Comparison of ENCODE assay signal across 17 mouse cellular contexts in genomic region chr4:118527720-118528119, GRCm38 (mm10). TPM values are rescaled to one million over a fixed set of nuclear protein-coding genes. Genes with fewer than 3 reads are reported as not detected.
A peak's percentile ranks its signal among the peaks of the same experiment; 100 is the strongest.
DNase-seq lines count a peak whose midpoint lies in the region; ATAC-seq lines count a peak whose summit lies in the region.
"Had no signal": no experiment of that assay in that cellular context is flagged by ENCODE, and none has a peak within 500 bp of the region (broad histone marks: within the 10 kb centered on the region; RNA-seq: fewer than 3 reads in every experiment).

No protein-coding gene starts in this region.

- H3K4me2 ChIP-seq in liver, embryonic 15.5 days, result peak overlapping the region; percentile 33; the same call in 1 of the 2 replicates
- H3K4me2 ChIP-seq in liver, embryonic 11.5 days, result no peak overlapping the region; the same call in 1 of the 2 replicates
- peak overlapping the region; percentile 55 for H3K4me2 ChIP-seq in intestine, embryonic 15.5 days (replicated peaks)
- peak overlapping the region; percentile 45 for H3K4me2 ChIP-seq in kidney, embryonic 16.5 days (replicated peaks; ENCODE audit: low read depth, low read length)
- H3K4me2 ChIP-seq in stomach, embryonic 15.5 days, result peak overlapping the region; percentile 43
- H3K4me2 ChIP-seq: hindbrain, embryonic 12.5 days had no signal

- H3K36me3 ChIP-seq in liver, embryonic 15.5 days (replicated peaks), result no peaks in the 10 kb centered on the region
- H3K36me3 ChIP-seq in liver, embryonic 11.5 days (ENCODE audit: control insufficient read depth, insufficient read depth, low read length), result no peaks in the 10 kb centered on the region
- H3K36me3 ChIP-seq in intestine, embryonic 15.5 days, result no peaks in the 10 kb centered on the region
- H3K36me3 ChIP-seq in kidney, embryonic 16.5 days (ENCODE audit: insufficient read depth, low read length), result no peaks in the 10 kb centered on the region
- H3K36me3 ChIP-seq in stomach, embryonic 15.5 days, result no peaks in the 10 kb centered on the region
- H3K36me3 ChIP-seq: hindbrain, embryonic 12.5 days had no signal

- H3K9me3 ChIP-seq in liver, embryonic 15.5 days (replicated peaks), result no peaks in the 10 kb centered on the region
- H3K9me3 ChIP-seq in liver, embryonic 11.5 days (ENCODE audit: control insufficient read depth, low read length), result no peaks in the 10 kb centered on the region
- no peaks in the 10 kb centered on the region for H3K9me3 ChIP-seq in intestine, embryonic 15.5 days
- H3K9me3 ChIP-seq in kidney, embryonic 16.5 days (ENCODE audit: low read length), result no peaks in the 10 kb centered on the region
- no peaks in the 10 kb centered on the region for H3K9me3 ChIP-seq in stomach, embryonic 15.5 days
- H3K9me3 ChIP-seq: hindbrain, embryonic 12.5 days had no signal

- no peak for DNase-seq in liver, embryonic 11.5 days (ENCODE audit: low spot score)
- DNase-seq in layer of hippocampus, postnatal 25 days (ENCODE audit: extremely low spot score in 1 of 2, low spot score in 1 of 2), result no peak
- DNase-seq in thymus, postnatal 4 days, result no peak
- DNase-seq: adrenal gland, postnatal 14 days; cerebellum, adult 9-10 months; gastrocnemius, postnatal 25 days; right cerebral cortex, adult 18-20 months had no signal

- ATAC-seq in liver, embryonic 15.5 days (ENCODE audit: insufficient read depth), result no peak
- ATAC-seq in liver, embryonic 11.5 days (replicated peaks; ENCODE audit: low FRiP score), result no peak
- ATAC-seq in intestine, embryonic 15.5 days, result no peak; the same call in 1 of the 2 replicates
- ATAC-seq in kidney, embryonic 16.5 days (ENCODE audit: low FRiP score, low TSS enrichment), result peak; percentile 68; the same call in 1 of the 2 replicates
- no peak for ATAC-seq in stomach, embryonic 15.5 days (ENCODE audit: insufficient read depth, low FRiP score, low read depth)
- ATAC-seq in granulocyte monocyte progenitor cell, adult 5-6 weeks (replicated peaks; ENCODE audit: poor library complexity, severe bottlenecking), result no peak

- no peak overlapping the region for H3K27ac ChIP-seq in liver, embryonic 15.5 days (replicated peaks)
- H3K27ac ChIP-seq in liver, embryonic 11.5 days (ENCODE audit: low read depth, low read length), result no peak overlapping the region
- H3K27ac ChIP-seq in intestine, embryonic 15.5 days, result 0 out of 2 replicates have a peak overlapping the region, but pooled peaks have one; percentile 91
- peak overlapping the region; percentile 83 for H3K27ac ChIP-seq in kidney, embryonic 16.5 days (ENCODE audit: low read length)
- H3K27ac ChIP-seq in stomach, embryonic 15.5 days, result no peak overlapping the region
- H3K27ac ChIP-seq: hindbrain, embryonic 12.5 days had no signal

- no peak overlapping the region for H3K9ac ChIP-seq in liver, embryonic 15.5 days
- no peak overlapping the region for H3K9ac ChIP-seq in liver, embryonic 11.5 days (ENCODE audit: low read depth, low read length)
- 0 out of 2 replicates have a peak overlapping the region, but pooled peaks have one; percentile 39 for H3K9ac ChIP-seq in intestine, embryonic 15.5 days
- no peak overlapping the region for H3K9ac ChIP-seq in kidney, embryonic 16.5 days (replicated peaks; ENCODE audit: low read length)
- no peak overlapping the region for H3K9ac ChIP-seq in stomach, embryonic 15.5 days
- H3K9ac ChIP-seq: hindbrain, embryonic 12.5 days had no signal

- H3K4me1 ChIP-seq in liver, embryonic 15.5 days (replicated peaks), result peaks cover 3% of the 10 kb centered on the region; the same call in 1 of the 2 replicates
- H3K4me1 ChIP-seq in liver, embryonic 11.5 days (replicated peaks; ENCODE audit: control insufficient read depth, insufficient read depth, low read length), result no peaks in the 10 kb centered on the region
- H3K4me1 ChIP-seq in intestine, embryonic 15.5 days (replicated peaks), result peaks cover 12% of the 10 kb centered on the region; the same call in 1 of the 2 replicates
- peaks cover 18% of the 10 kb centered on the region for H3K4me1 ChIP-seq in kidney, embryonic 16.5 days (ENCODE audit: insufficient read depth, low read length)
- H3K4me1 ChIP-seq in stomach, embryonic 15.5 days, result no peaks in the 10 kb centered on the region
- H3K4me1 ChIP-seq: hindbrain, embryonic 12.5 days had no signal

- no peak overlapping the region for H3K4me3 ChIP-seq in liver, embryonic 15.5 days (replicated peaks)
- H3K4me3 ChIP-seq in liver, embryonic 11.5 days (ENCODE audit: low read depth, low read length), result no peak overlapping the region
- peak overlapping the region; percentile 37 for H3K4me3 ChIP-seq in intestine, embryonic 15.5 days (replicated peaks)
- peak overlapping the region; percentile 37 for H3K4me3 ChIP-seq in kidney, embryonic 16.5 days (ENCODE audit: low read length)
- peak overlapping the region; percentile 35 for H3K4me3 ChIP-seq in stomach, embryonic 15.5 days (replicated peaks)
- H3K4me3 ChIP-seq: hindbrain, embryonic 12.5 days had no signal

- H3K27me3 ChIP-seq in liver, embryonic 15.5 days, result no peaks in the 10 kb centered on the region
- H3K27me3 ChIP-seq in liver, embryonic 11.5 days (replicated peaks; ENCODE audit: control insufficient read depth, insufficient read depth, low read length), result no peaks in the 10 kb centered on the region
- H3K27me3 ChIP-seq in intestine, embryonic 15.5 days (replicated peaks), result no peaks in the 10 kb centered on the region
- H3K27me3 ChIP-seq in kidney, embryonic 16.5 days (ENCODE audit: insufficient read depth, low read length), result no peaks in the 10 kb centered on the region
- H3K27me3 ChIP-seq in stomach, embryonic 15.5 days (replicated peaks), result no peaks in the 10 kb centered on the region

- 61% methylated on average over 6 of the region's 6 CpGs for WGBS in liver, embryonic 15.5 days (ENCODE audit: insufficient replicate concordance)
- WGBS in liver, embryonic 11.5 days, result 78% methylated on average over 6 of the region's 6 CpGs
- 71% methylated on average over 6 of the region's 6 CpGs for WGBS in intestine, embryonic 15.5 days
- 83% methylated on average over 6 of the region's 6 CpGs for WGBS in kidney, embryonic 16.5 days
- WGBS in stomach, embryonic 15.5 days, result 80% methylated on average over 6 of the region's 6 CpGs

RNA-seq across cellular contexts. Expression of gene 2610528J11Rik, which starts 0.9 kb away (rescaled TPM):
- polyA plus RNA-seq in liver, embryonic 15.5 days (2015; fragmentation: Nextera tagmentation; extraction: Ambion mirVana), result 6.4 and 6.8 TPM in 2 replicates
- 4.8 and 6.1 TPM in 2 replicates for polyA plus RNA-seq in liver, embryonic 11.5 days (2014; fragmentation: Nextera tagmentation; extraction: Ambion mirVana)
- 73.5 and 80.3 TPM in 2 replicates for polyA plus RNA-seq in intestine, embryonic 15.5 days (2015; fragmentation: Nextera tagmentation; extraction: Ambion mirVana)
- 30.1 and 33.1 TPM in 2 replicates for polyA plus RNA-seq in kidney, embryonic 16.5 days (2015; fragmentation: Nextera tagmentation; extraction: Ambion mirVana)
- 30.4 and 33.8 TPM in 2 replicates for polyA plus RNA-seq in stomach, embryonic 15.5 days (2015; fragmentation: Nextera tagmentation; extraction: Ambion mirVana)
- not detected for total RNA-seq in layer of hippocampus, postnatal 25 days (2021)
- not detected in 2 replicates for total RNA-seq in granulocyte monocyte progenitor cell, adult 5-6 weeks (2014; fragmentation: Nextera tagmentation)
- total RNA-seq in granulocyte monocyte progenitor cell, adult 5-6 weeks (2017), result not detected in 2 replicates
- total RNA-seq: gastrocnemius, postnatal 25 days; layer of hippocampus, adult 8-10 months; left cerebral cortex, postnatal 14 days; neutrophil, adult 5-6 weeks had no signal
- polyA plus RNA-seq: heart, embryonic 14.5 days had no signal

RNA-seq across cellular contexts. Expression of gene Tmem125, which starts 16.1 kb away (rescaled TPM):
- 1.9 and 2.0 TPM in 2 replicates for polyA plus RNA-seq in liver, embryonic 15.5 days (2015; fragmentation: Nextera tagmentation; extraction: Ambion mirVana)
- 0.70 and 0.94 TPM in 2 replicates for polyA plus RNA-seq in liver, embryonic 11.5 days (2014; fragmentation: Nextera tagmentation; extraction: Ambion mirVana)
- polyA plus RNA-seq in intestine, embryonic 15.5 days (2015; fragmentation: Nextera tagmentation; extraction: Ambion mirVana), result 10.7 and 14.3 TPM in 2 replicates
- polyA plus RNA-seq in kidney, embryonic 16.5 days (2015; fragmentation: Nextera tagmentation; extraction: Ambion mirVana), result 8.0 and 8.9 TPM in 2 replicates
- polyA plus RNA-seq in stomach, embryonic 15.5 days (2015; fragmentation: Nextera tagmentation; extraction: Ambion mirVana), result 8.7 and 10.1 TPM in 2 replicates
- 10 to 100 TPM; 10.4 to 12.3 TPM for total RNA-seq in layer of hippocampus, postnatal 25 days (2021)
- total RNA-seq in granulocyte monocyte progenitor cell, adult 5-6 weeks (2014; fragmentation: Nextera tagmentation), result not detected in 2 replicates
- total RNA-seq in granulocyte monocyte progenitor cell, adult 5-6 weeks (2017), result 0.82 TPM in 1 of 2 replicates, not detected in the other
- total RNA-seq: gastrocnemius, postnatal 25 days had no signal

RNA-seq across cellular contexts. Expression of gene Tie1, which starts 37.9 kb away (rescaled TPM):
- polyA plus RNA-seq in liver, embryonic 15.5 days (2015; fragmentation: Nextera tagmentation; extraction: Ambion mirVana), result 6.2 and 8.2 TPM in 2 replicates
- polyA plus RNA-seq in liver, embryonic 11.5 days (2014; fragmentation: Nextera tagmentation; extraction: Ambion mirVana), result 14.1 and 16.0 TPM in 2 replicates
- polyA plus RNA-seq in intestine, embryonic 15.5 days (2015; fragmentation: Nextera tagmentation; extraction: Ambion mirVana), result 22.5 and 23.7 TPM in 2 replicates
- 65.3 and 66.4 TPM in 2 replicates for polyA plus RNA-seq in kidney, embryonic 16.5 days (2015; fragmentation: Nextera tagmentation; extraction: Ambion mirVana)
- 20.6 and 22.9 TPM in 2 replicates for polyA plus RNA-seq in stomach, embryonic 15.5 days (2015; fragmentation: Nextera tagmentation; extraction: Ambion mirVana)
- 1 to 10 TPM; 7.0 to 8.1 TPM for total RNA-seq in layer of hippocampus, postnatal 25 days (2021)
- 3.9 and 7.2 TPM in 2 replicates for total RNA-seq in granulocyte monocyte progenitor cell, adult 5-6 weeks (2014; fragmentation: Nextera tagmentation)
- total RNA-seq in granulocyte monocyte progenitor cell, adult 5-6 weeks (2017), result 4.3 and 4.5 TPM in 2 replicates
- total RNA-seq: neutrophil, adult 5-6 weeks had no signal

Comparison
In these comparisons a context has a peak if more than half of its experiments do, and no peak if none do; other contexts are left out.
1. H3K27ac ChIP-seq: peak in intestine, embryonic 15.5 days (single experiment) and kidney, embryonic 16.5 days (single experiment); none in liver, embryonic 15.5 days (single experiment), liver, embryonic 11.5 days (single experiment) and stomach, embryonic 15.5 days (single experiment).
2. H3K4me3 ChIP-seq: peak in intestine, embryonic 15.5 days (single experiment), kidney, embryonic 16.5 days (single experiment) and stomach, embryonic 15.5 days (single experiment); none in liver, embryonic 15.5 days (single experiment) and liver, embryonic 11.5 days (single experiment).